Mouse (Mus musculus): ENCODE results near the gene Tmem147. TPM values are rescaled to one million over a fixed set of nuclear protein-coding genes. Genes with fewer than 3 reads are reported as not detected.

The Tmem147 gene
- total RNA-seq, 4 experiments from 2014 or later: 113 to 127 (median 115) TPM

DNA sequence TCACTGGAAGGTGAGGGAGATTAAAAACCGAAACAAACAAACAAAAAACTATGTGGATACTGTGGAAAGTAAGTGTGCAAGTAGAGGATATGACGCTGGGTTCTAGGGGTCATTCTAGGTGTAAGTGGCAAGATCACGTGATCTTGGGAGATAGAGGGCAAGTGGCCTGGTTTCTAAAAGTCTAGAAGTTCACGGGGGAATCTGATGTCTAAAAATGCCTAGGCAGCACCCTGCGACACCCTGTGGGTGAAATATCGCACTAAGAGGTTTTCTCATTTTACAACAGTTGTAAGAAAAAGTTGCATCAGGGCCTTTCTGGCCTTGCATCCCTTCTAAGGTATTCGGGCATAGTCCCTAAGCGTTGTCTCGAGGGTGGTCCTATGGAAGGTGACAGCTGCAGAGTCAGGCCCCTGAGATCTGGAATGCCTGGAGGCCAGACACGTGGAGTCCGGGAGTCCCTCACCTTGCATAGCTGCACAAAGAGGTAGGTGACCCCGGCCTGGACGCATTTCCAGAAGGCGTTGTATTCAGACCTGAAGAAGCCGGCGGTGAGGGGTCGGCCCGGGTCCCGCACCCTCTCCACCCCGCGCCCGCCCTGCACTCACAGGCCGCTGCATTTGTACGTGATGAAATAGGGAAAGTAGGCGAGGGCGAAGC is 473 bp downstream of the Tmem147 start:
- no peak for DNase-seq (ENCODE audit: low spot score in 2 of 2)

DNA sequence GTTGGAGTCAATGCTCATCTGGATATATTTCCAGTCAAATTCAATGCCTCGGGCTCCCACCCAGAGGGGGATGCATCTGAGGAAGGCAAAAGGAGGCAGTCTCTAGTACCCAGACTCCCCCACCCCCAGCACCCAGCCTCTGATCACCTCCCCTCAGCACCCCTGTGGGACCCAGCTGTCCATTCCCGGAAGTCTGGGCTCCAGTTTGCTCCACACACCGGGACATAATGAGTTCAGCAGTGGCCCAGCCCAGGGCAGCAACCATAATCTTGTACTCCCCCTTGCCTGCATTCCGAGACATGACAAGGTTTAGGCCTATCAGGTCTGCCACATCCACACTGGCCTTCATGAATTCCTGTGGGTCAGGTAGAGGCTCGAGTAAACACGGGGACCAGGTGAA is 1.1 kb downstream of the Tmem147 start:
- no peak for DNase-seq (ENCODE audit: low spot score in 2 of 2)

- no peak for DNase-seq (ENCODE audit: low spot score in 2 of 2)
These were observed 5.9 kb downstream of the Tmem147 start for GRCm38 (mm10) chr7:30723274-30723953.

- no peak for DNase-seq (ENCODE audit: low spot score in 2 of 2)
These were observed 8.1 kb downstream of the Tmem147 start for GRCm38 (mm10) chr7:30721286-30721685.

DNA sequence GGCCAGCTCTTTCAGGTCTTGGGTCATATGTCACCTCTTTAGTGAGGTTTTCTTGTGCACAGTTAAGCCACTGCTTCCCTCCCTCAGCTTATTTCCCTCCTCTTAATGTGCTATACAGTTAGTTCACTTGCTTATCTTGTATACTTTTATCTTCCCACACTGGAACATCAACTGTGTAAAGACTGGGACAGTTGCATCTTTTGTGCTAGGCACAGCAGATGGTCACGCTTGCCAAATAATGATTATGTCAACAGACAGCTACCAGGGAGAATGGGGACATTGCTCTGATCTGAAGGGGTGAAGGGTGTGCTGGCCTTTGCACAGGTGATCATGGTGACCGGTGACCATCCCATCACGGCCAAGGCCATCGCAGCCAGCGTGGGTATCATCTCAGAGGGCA is 9.7 kb downstream of the Tmem147 start:
- DNase-seq (ENCODE audit: low spot score in 2 of 2): no peak

DNA sequence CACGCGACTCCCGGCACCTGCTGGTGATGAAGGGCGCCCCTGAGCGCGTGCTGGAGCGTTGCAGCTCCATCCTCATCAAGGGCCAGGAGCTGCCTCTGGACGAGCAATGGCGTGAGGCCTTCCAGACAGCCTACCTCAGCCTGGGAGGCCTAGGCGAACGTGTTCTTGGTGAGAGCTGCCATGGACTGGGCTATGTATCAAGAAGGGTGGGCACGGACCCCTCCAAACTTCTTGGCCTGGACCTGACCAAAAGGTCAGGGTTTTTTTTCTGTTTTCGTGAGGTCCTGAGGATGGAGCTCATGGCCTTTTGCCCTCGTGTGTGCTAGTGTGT is 11.7 kb downstream of the Tmem147 start:
- no peak for DNase-seq (ENCODE audit: low spot score in 2 of 2)

DNA sequence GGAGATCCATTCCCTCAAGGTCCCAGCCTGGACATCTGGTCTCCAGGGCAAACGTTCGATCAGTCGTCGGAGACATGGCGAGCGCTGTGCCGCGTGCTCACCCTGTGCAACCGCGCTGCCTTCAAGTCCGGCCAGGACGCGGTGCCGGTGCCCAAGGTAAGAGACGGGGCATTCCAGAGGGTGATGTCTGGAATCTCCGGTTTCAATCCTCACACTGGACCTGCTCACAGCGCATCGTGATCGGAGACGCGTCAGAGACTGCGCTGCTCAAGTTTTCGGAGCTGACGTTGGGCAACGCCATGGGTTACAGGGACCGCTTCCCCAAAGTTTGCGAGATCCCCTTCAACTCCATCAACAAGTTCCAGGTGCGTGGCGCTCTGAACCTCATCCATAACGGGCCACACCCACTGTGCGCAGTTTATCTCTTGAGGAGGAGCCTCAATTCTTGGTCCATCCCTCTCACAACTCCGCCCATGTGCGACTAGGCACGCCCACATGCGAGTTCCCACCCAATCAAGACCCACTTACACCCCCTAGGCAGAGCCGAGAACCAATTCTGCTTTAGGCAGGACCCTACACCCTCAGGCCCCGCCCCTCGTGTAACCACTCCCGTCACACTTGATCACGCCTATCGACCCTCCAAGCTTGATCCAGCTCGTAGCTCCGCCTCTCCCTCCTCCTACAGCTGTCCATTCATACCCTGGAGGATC is 12.2 kb downstream of the Tmem147 start:
- DNase-seq (ENCODE audit: low spot score in 2 of 2): peak in 1 of 2 experiments; percentile 53

GRCm38 (mm10) chr7:30711942-30712341 is 17.4 kb downstream of the Tmem147 start, which contains the start of gene Atp4a:
Gene Atp4a, plus strand, starts transcription at chr7:30712209.
- no peak for DNase-seq (ENCODE audit: low spot score in 2 of 2)

- DNase-seq (ENCODE audit: low spot score in 2 of 2): no peak
These were observed 21.9 kb downstream of the Tmem147 start for GRCm38 (mm10) chr7:30707441-30707840.

- no peak for DNase-seq (ENCODE audit: low spot score in 2 of 2)
These were observed 23.0 kb downstream of the Tmem147 start for GRCm38 (mm10) chr7:30706214-30706882.

DNA sequence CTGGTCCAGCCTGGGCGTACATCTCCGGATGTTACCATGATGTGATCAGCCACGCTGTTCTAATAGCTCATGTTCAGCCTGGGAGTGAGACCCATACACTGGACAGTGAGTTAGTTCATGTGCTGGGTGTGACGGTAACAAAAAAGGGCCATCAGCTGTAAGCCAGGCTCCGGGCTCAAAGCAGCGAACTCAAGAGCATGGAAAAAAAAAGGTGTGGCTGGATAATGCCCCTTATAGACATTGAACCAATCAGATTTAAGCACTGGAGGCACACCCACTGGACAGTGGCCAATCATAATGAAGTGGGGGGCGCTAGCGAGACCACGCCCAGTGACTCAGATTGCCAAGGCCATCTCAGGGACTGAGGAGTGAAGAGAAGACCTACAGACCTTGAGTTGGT is 30.8 kb downstream of the Tmem147 start, which contains the start of gene 2200002J24Rik:
Gene 2200002J24Rik (plus strand): TSS at position 338 of the 400 bp plus-strand sequence.
- DNase-seq (ENCODE audit: low spot score in 2 of 2): no peak

DNA sequence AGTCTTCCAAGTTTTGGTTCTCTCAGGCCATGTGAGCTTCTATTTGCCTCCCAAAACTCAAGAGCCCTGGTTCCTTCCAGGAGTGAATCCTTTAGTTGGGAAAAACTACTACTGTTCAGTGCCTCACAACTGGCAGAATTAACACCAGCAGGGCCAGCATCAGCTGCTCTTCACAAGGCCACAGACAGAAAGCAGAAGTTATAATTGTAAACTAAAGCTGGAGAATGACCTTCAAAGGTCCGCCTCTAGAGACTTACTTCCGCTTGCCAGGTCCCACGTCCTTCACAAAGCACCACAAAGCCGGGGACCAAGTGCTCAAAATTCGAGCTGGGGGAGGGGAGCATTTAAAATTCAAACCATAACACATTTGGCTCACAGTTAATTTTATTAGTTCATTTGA is 31.2 kb downstream of the Tmem147 start:
- DNase-seq (ENCODE audit: low spot score in 2 of 2): no peak

DNA sequence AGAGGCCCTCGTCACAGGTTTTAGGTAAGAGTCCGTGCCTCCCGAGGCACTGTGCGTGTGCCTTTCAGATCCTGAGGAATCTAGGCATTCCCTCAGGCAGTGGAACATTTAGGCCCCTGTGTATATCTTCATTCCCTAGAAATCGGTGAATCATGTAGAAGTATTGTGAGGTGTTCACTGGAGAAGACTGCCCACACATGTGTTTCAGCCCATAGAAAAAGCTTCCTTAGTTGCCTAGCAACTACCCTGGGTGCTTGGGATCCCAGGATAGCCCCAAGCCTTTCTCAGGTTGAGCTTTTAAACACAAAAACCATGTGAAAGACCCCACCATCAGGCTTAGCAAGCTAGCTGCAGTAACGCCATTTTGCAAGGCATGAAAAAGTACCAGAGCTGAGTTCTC is 41.0 kb downstream of the Tmem147 start:
- no peak for DNase-seq (ENCODE audit: low spot score in 2 of 2)

DNA sequence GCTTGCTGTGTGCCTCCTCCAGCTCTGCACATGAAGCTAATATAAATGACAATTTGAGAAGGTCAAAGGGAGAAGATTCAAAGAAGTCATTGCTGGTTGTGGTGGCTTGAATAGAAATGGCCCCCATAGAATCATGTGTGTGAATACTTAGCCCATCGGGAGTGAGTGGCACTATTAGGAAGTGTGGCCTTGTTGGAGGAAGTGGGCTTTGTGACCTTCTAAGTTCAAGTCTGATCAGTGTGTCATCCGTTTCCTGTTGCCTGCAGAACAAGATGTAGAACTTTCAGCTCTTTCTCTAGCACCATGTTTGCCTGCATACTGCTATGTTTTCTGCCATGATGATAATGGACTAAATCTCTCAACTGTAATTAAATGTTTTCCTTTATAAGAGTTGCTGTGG is 45.9 kb downstream of the Tmem147 start:
- no peak for DNase-seq (ENCODE audit: low spot score in 2 of 2)

DNA sequence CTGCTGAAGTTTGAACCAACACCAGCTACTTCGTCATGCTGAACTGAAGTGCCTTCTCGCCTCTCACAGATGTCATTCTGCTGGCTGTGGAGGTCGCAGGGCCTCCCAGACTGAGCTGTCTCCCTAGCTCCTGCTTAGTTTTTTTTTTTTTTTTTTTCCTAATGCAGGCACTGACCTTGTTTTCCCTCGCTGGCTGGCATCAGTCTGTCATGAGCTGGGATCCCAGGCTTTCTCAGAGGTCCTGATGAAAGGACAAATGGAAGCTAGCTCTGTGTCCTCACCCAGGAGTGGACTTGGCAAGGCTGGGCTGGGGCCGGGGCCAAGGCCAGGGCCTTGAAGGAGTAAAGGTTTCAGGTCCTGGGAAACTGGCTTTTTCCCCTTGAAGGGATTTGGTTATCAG is 47.4 kb downstream of the Tmem147 start:
- no peak for DNase-seq (ENCODE audit: low spot score in 2 of 2)

DNA sequence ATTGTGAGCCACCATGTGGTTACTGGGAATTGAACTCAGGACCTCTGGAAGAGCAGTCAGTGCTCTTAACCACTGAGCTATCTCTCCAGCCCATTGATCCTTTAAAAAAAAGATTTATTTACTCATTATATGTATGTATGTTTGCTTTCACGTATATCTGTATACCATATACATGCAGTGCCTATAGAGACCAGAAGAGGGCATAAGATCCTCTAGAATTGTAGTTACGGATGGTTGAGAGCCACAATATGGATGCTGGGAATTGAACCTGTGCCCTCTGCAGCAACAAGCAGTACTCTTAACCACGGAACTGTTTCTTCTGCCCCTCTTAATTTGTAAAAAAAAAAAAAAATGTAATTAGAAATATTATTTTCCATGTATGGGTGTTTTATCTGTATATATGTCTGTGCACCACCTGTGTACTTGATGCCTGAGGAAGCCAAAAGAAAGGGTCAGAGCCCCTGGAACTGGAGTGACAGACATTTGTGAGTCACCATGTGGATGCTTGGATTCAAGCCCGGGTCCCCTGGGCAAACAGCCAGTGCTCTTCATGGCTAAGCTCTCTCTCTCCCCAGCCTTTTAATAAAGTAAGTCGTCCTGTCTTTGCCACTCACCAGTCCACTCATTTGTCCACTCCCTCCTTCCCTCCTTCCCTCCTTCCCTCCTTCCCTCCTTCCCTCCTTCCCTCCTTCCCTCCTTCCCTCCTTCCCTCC is 50.9 kb downstream of the Tmem147 start:
- no peak for DNase-seq (ENCODE audit: low spot score in 2 of 2)

Other genes starting within 250 kb of the Tmem147 start
- gene Prodh2, start 235.9 kb downstream of the Tmem147 start, total RNA-seq (2022): not detected
- 100 to 1,000 TPM; 177 to 184 (median 178) TPM for gene Arhgap33, start 194.5 kb downstream of the Tmem147 start, total RNA-seq (2022)
- 1 to 10 TPM; 5.5 to 8.1 (median 6.4) TPM for gene Hspb6, start 177.4 kb downstream of the Tmem147 start, total RNA-seq (2022)
- 1 to 10 TPM; 3.4 to 4.4 (median 4.0) TPM for gene Proser3, start 177.2 kb downstream of the Tmem147 start, total RNA-seq (2022)
- 10 to 100 TPM; 33.8 to 45.0 (median 41.1) TPM for gene Lin37, start 169.7 kb downstream of the Tmem147 start, total RNA-seq (2022)
- gene U2af1l4, start 166.2 kb downstream of the Tmem147 start, total RNA-seq (2022): 10 to 100 TPM; 61.5 to 76.6 (median 71.7) TPM
- 1 to 10 TPM; 5.7 to 7.5 (median 6.3) TPM for gene Gm49396, start 166.2 kb downstream of the Tmem147 start, total RNA-seq (2022)
- 100 to 1,000 TPM in 3 of 4 experiments, 10 to 100 TPM in 1; 97.2 to 102 (median 101) TPM for gene Psenen, start 165.9 kb downstream of the Tmem147 start, total RNA-seq (2022)
- 1 to 10 TPM; 2.5 to 3.8 (median 2.8) TPM for gene Igflr1, start 164.1 kb downstream of the Tmem147 start, total RNA-seq (2022)
- 10 to 100 TPM; 43.7 to 52.9 (median 47.6) TPM for gene Kmt2b, start 140.8 kb downstream of the Tmem147 start, total RNA-seq (2022)
- not detected for gene Zbtb32, start 130.6 kb downstream of the Tmem147 start, total RNA-seq (2022)
- under 1 TPM in 3 of 4 experiments, not detected in 1; 0.23 to 0.51 (median 0.35) TPM for gene Upk1a, start 116.7 kb downstream of the Tmem147 start, total RNA-seq (2022)
- gene Cox6b1, start 103.4 kb downstream of the Tmem147 start, total RNA-seq (2022): 100 to 1,000 TPM; 641 to 753 (median 694) TPM
- gene Etv2, start 93.7 kb downstream of the Tmem147 start, total RNA-seq (2022): not detected
- 10 to 100 TPM; 57.5 to 68.0 (median 63.6) TPM for gene Rbm42, start 79.2 kb downstream of the Tmem147 start, total RNA-seq (2022)
- gene Haus5, start 64.5 kb downstream of the Tmem147 start, total RNA-seq (2022): 1 to 10 TPM; 5.6 to 9.1 (median 7.3) TPM
- gene Pmis2, start 57.9 kb downstream of the Tmem147 start, total RNA-seq (2022): not detected
- gene 2200002J24Rik, start 30.6 kb downstream of the Tmem147 start, total RNA-seq (2022): not detected
- gene Atp4a, start 17.3 kb downstream of the Tmem147 start, total RNA-seq (2022): 1 to 10 TPM in 3 of 4 experiments, under 1 TPM in 1; 0.57 to 2.0 (median 1.6) TPM
- not detected for gene Gapdhs, start 14.1 kb upstream of the Tmem147 start, total RNA-seq (2022)
- 10 to 100 TPM; 12.0 to 17.3 (median 13.7) TPM for gene Sbsn, start 21.9 kb upstream of the Tmem147 start, total RNA-seq (2022)
- gene Dmkn, start 34.2 kb upstream of the Tmem147 start, total RNA-seq (2022): 1 to 10 TPM; 4.1 to 5.2 (median 4.7) TPM
- gene Krtdap, start 58.4 kb upstream of the Tmem147 start, total RNA-seq (2022): not detected
- not detected for gene Ffar2, start 94.2 kb upstream of the Tmem147 start, total RNA-seq (2022)
- not detected for gene Ffar3, start 126.6 kb upstream of the Tmem147 start, total RNA-seq (2022)
- gene Ffar1, start 132.0 kb upstream of the Tmem147 start, total RNA-seq (2022): not detected
- 1 to 10 TPM in 1 of 4 experiments, under 1 TPM in 2, not detected in 1; 0.24 to 1.8 (median 0.37) TPM for gene Cd22, start 150.8 kb upstream of the Tmem147 start, total RNA-seq (2022)
- 100 to 1,000 TPM; 200 to 254 (median 210) TPM for gene Mag, start 185.3 kb upstream of the Tmem147 start, total RNA-seq (2022)
- not detected for gene Hamp2, start 195.1 kb upstream of the Tmem147 start, total RNA-seq (2022)
- gene Hamp, start 214.5 kb upstream of the Tmem147 start, total RNA-seq (2022): 1 to 10 TPM in 1 of 4 experiments, not detected in 3; 1.1 TPM
- 100 to 1,000 TPM; 114 to 125 (median 120) TPM for gene Usf2, start 227.3 kb upstream of the Tmem147 start, total RNA-seq (2022)
- gene Lsr, start 243.9 kb upstream of the Tmem147 start, total RNA-seq (2022): 1 to 10 TPM; 5.2 to 6.6 (median 6.1) TPM
- gene Fam187b, start 244.2 kb upstream of the Tmem147 start, total RNA-seq (2022): under 1 TPM in 2 of 4 experiments, not detected in 2; 0.18 to 0.30 TPM

All from left cerebral cortex, adult 8-10 months (tissue).